Mouse (Mus musculus) pancreas, adult 10 weeks (tissue): ENCODE data around the gene Vmn1r123. TPM values are rescaled to one million over a fixed set of nuclear protein-coding genes. Genes with fewer than 3 reads are reported as not detected.

ENCODE experiments used
- polyA plus RNA-seq: library from polyadenylated mRNA; stranded (reverse); fragments of 350-450 nt; fragmentation: Illumina TruSeq; extraction: RNeasy Lipid Tissue Mini Kit (QIAGEN cat#74804); gene quantifications from one replicate; pipeline ENCODE4 v1.2.3, GENCODE M21; 2015; ENCODE audit warnings: low read depth, low replicate concordance; ENCODE audit not compliant: insufficient read depth

Vmn1r123 gene
- polyA plus RNA-seq = not detected

DNA sequence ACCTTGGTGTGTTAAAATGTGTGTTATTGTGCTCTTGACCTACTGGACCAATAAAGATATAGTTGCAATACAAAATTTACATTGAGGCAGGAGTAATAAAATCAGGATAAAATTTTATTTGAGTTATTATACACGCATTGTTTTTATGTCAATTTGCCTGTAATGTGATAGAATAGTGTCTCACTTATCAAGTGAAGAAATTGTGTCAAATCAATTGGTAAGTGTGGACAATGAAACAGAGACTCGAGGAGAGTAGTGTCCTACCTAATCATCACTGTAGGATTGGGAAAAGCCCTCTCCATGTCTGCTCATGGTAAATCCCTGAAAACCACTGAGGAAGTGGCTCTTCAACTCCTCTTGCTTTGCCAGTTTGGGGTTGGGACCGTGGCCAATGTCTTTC lies at the start of gene Vmn1r123:
TSS of gene Vmn1r123 (plus strand) at position 301 of the 400 bp plus-strand sequence.

DNA sequence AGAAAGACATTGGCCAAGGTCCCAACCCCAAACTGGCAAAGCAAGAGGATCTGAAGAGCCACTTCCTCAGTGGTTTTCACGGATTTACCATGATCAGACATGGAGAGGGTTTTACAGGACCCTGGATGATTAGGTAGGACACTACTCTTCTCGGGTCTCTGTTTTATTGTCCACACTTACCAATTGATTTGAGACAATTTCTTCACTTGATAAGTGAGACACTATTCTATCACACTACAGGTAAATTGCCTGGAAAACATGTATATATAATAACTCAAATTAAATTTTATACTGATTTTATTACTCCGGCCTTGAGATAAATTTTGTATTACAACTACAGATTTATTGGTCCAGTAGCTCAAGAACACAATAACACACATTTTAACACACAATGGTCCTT lies 28.0 kb upstream of the Vmn1r123 start, which contains the start of gene Vmn1r122:
TSS of gene Vmn1r122 (minus strand) at position 101 of the 400 bp plus-strand sequence.

DNA sequence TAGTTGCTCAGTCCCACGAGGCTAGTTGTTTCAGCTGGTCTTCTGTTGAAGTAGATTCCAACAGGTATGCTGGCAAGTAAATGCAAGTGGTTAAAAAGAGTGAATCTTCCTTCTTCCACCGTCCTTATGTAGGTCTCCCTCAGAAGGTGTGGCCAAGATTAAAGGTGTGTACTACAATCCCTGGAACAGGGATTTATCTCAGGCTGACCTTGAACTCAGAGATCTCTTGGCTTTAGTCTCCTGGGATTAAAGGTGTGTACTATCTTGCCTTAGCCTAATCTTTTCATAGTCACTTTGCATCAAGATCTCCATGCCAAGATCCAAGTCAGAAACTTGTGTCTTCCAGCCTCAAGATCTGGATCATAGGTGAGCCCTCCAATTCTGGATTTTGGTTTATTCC lies 28.3 kb downstream of the Vmn1r123 start, which contains the start of gene Gm5157:
TSS of gene Gm5157 (minus strand) at position 101 of the 400 bp plus-strand sequence.

Other genes starting within 250 kb of the Vmn1r123 start
- gene Vmn1r118, start 249.8 kb upstream of the Vmn1r123 start, polyA plus RNA-seq = not detected
- not detected for gene Vmn1r119, start 149.7 kb upstream of the Vmn1r123 start, polyA plus RNA-seq
- gene Vmn1r120, start 108.4 kb upstream of the Vmn1r123 start, polyA plus RNA-seq = not detected
- gene Vmn1r121, start 63.7 kb upstream of the Vmn1r123 start, polyA plus RNA-seq = not detected
- not detected for gene Vmn1r122, start 28.1 kb upstream of the Vmn1r123 start, polyA plus RNA-seq
- not detected for gene Gm5157, start 28.2 kb downstream of the Vmn1r123 start, polyA plus RNA-seq
- not detected for gene Vmn1r124, start 98.4 kb downstream of the Vmn1r123 start, polyA plus RNA-seq
- gene Vmn1r125, start 110.0 kb downstream of the Vmn1r123 start, polyA plus RNA-seq = not detected
- gene Vmn1r126, start 139.3 kb downstream of the Vmn1r123 start, polyA plus RNA-seq = not detected
- not detected for gene Vmn1r127, start 157.7 kb downstream of the Vmn1r123 start, polyA plus RNA-seq
- not detected for gene Vmn1r128, start 187.2 kb downstream of the Vmn1r123 start, polyA plus RNA-seq
- not detected for gene Vmn1r129, start 199.1 kb downstream of the Vmn1r123 start, polyA plus RNA-seq